Mouse (Mus musculus) lung, postnatal 25 days (tissue): ENCODE data around the gene Cpsf2.

Experiments used
- DNase-seq: peaks from one replicate; pipeline ENCODE4 v3.0.0; 2022; ENCODE audit warnings: low spot score

Cpsf2 gene

DNA sequence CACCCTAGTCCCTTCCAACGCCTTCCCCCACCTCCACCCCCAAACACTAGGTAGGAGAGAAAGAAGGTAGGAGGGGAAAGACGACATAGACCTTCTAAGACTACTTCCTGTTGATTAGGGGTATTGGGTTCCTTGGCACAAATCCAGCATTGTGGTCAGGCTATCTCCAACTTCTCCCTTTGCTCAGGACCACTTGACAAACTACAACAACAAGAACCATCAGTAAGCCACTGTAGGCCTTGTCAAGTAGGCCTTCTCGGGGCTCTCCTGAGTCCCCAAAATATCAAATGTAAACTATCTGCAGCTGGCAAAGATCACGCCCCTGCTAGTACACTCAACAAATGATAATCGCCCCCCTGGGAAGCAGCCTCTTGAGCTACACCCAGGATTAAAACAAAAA is 4.5 kb downstream of the Cpsf2 start:
- peak; percentile 12 for DNase-seq

DNA sequence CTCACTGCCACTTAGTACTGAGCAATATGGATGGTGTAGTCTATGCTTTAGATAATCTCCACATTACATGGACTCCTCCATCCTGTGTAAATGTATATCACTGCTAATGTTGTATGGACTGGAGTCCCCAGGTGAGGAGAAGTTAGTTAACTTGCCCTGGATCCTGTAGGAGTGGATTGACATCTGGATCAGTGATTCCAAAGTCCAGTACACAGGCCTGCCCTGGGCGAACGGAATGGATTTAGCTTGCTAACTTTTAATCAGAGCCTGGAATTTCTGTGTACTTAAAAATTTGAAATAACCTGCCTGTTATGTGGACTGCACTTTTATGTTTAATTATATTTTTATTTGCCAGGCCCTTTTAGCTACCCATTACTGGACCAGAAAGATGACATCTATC is 5.8 kb downstream of the Cpsf2 start:
- DNase-seq, result no peak

DNA sequence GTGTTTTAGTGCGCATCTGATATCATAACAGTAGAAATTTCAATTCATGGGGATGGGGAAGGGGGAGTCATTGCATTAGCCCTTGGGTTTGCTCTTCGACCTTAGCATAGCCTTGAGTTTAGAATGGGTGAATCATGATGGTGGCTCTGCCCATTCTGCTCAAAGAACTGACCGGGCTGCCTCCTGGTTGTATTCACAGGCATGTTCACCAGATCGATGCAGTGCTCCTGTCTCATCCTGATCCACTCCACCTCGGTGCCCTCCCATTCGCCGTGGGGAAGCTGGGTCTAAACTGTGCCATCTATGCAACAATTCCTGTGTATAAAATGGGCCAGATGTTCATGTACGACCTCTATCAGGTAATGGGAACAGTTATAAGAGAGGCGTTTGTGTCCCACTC is 7.2 kb downstream of the Cpsf2 start:
- DNase-seq, result no peak

DNA sequence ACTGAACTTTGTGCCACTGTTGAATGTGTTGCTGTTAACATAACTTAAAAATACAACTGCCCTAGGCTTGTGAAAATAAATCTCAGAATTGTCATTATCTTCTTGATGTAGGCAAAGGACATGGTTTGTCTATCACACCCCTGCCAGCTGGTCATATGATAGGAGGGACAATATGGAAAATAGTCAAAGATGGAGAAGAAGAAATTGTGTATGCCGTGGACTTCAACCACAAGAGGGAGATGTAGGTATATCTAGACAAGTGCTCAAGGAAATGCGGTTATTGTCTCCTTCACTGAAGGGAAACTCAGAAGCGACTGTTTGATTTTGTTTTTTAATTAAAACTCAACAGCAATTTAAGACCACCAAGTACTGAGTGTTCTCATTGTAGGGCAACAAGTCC is 9.3 kb downstream of the Cpsf2 start:
- peak; percentile 30 for DNase-seq

DNA sequence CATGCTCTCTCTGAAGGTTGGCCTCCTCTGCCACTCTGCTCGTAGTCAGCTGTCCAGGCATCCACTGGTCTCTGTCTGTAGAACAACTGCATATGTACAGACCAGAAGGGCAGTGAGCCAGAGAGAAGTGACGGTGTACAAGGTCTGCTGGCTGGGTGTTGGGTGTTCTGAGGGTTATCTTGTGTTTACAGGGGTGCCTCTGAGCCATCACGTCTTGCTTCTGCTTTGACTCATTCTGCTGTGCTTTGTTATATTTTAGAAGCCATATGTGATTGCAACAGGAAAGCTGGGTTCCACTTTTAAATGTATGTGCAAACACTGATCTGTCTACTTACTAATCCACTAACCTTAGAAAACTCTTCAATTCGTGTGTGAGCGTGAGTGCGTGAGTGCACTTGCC is 11.9 kb downstream of the Cpsf2 start:
- DNase-seq, result no peak

DNA sequence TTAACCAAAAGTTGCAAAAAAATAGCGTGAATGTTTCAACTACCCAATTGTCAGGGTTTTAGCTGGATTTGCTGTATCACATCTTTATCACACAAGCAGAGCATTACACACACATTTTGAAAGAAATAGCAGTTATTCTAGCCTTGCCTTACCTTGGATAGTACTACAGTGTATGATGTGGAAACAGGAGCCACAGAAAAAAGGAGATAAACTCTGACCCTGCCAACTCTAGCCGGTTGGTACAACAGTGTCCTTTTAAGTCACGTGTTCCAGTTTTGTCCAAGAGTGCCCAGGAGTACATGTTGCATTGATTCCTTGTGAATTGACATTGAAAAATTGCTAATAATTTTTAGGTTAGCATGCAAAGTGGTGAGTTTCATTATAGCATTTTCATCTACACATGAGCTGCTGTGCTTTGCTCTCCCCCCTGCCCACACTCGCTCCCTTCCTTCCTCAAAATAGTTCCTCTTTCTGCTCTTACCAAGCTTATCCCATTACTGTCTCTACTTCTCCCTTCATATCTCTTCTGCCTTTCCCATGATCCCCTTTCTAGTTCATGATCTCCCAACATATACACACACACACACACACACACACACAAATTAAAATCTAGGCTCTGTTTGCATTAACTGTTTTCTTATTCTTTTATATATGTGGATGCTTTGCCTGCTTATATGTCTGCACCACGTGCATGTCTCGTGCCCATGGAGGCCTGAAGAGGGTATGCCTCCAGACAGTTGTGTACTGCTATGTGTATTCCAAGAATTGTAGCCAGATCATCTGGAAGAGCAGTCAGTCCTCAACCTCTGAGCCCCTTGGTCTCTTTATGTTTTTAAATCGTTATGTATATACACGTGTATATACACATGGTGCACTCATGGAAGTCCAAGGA is 19.0 kb downstream of the Cpsf2 start:
- DNase-seq, result no peak

DNA sequence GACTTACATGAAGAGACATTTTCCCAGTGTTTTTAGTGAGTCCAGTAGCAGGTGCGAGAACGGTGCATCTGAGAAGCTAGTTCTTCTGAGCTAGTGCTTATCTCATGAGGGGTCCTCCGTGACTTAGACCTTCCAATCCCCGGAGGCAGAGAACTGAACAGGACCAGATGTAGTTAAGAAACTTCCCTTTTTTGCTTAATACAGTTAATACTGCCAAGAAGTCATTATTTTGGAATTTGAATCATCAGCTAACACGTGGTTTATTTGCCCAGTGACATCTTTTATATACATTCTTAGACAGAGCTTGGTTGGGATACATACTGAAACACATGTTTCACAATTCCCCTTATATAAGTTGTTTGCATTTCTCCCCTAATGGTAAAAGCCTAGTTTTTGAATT is 23.1 kb downstream of the Cpsf2 start:
- no peak for DNase-seq

DNA sequence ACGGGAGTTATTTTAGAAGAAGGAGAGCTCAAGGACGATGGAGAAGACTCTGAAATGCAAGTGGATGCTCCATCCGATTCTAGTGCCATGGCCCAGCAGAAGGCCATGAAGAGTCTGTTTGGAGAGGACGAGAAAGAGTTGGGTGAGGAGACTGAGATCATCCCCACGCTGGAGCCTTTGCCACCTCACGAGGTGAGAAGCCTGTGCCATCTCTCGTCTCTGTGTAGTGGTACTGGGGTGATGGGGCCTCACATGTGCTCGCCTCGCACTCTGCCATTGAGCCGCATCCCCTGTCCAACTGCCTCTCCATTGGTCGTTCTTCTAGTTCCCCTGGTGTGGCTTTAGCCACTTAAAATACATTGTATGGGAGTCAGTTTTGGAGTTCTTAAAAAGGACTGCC is 25.0 kb downstream of the Cpsf2 start:
- no peak for DNase-seq

DNA sequence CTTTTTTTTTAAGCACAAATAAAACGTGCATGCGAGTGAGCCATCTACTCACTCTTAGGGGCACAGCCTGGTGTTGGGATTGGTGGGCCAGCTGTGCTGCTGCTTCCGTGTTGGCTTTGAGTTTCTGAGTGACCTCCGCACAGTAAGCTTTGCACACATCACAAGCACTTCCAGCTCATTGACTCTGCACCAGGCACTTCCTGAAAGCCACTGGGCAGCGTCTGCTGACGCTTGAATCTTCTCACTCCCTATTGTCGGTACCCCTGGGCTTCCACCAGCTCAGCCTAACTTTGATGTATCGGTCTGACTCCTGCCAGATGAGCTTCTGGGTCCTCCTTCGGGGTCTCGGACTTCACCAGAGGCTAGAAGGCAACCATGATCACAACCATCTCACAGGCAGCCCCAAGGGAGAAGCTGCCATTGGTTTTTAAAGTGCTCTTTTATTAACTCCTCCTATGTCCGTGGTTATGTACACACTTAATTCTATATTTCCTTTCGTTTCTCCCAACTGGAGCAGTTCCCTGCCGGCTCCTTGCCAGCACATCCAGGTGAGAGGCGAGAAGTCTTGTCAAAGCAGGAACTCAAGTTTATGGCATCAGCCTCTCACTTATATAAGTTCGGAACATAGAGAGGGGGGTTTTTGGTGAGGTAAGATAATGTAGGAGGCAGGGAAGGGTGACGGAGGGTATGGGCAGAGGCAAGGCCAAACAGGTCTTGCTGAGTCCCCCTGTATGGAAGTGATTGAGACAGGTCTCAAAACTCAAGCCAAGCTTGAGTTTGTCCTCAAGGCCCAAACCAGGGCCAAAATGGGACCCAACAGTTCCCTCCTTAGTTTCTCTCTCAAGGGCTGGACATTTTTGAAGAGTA is 32.6 kb downstream of the Cpsf2 start:
- peak; percentile 4 for DNase-seq

DNA sequence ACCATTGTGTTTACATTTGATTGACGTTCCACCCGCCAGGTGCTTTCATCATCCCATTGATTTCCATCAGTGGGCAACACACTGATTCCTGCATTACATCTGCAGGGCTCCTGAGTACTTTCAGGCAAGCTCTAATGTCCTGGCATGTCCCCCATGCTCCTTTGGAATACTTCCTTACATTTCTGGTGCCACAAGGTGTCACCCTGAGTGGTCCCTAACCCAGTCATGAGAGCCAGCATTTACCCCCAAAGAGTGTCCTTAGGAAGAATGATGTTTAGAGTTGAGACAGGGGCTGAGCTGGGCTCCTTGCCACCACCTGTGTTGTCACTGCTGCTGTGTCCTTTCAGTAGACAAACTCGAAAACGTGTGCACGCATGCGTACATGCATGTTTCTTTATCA is 33.8 kb downstream of the Cpsf2 start:
- DNase-seq, result peak; percentile 3

DNA sequence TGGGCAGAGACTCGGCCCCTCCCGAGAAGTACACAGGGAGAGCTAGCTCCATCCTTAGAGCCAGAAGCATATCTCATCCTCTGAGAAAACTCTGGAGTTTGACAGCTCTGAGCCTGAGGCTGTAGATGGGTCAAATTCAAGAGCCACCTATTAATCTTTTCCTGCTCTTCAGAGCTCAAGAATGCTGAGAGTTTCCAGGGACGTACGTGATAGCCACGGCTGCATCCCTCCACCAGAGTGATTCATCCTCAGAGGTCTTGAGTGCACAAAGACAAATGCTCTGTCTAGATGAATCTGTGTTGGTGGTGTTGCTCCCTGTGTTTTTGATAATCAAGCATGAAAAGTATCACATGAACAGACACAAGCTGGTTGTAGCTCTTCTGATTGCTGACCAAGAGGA is 38.6 kb downstream of the Cpsf2 start:
- no peak for DNase-seq

DNA sequence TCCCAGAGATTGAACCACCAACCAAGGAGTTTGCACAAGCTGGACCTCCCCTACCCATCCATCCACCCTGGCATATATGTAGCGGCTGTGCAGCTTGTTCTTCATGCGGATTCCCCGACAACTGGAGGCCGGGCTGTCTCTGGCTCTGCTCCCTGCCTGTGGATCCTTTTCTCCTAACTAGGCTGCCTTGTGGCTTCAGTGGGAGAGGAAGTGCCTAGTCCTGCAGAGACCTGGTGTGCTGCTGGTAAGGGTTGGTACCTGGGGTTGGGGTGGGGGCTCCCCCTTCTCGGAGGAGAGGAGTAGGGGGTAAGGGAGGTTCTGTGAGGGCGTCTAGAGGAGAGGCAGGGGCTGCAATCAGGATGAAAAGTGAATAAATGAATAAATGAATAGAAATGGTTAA is 39.3 kb downstream of the Cpsf2 start:
- DNase-seq, result no peak

DNA sequence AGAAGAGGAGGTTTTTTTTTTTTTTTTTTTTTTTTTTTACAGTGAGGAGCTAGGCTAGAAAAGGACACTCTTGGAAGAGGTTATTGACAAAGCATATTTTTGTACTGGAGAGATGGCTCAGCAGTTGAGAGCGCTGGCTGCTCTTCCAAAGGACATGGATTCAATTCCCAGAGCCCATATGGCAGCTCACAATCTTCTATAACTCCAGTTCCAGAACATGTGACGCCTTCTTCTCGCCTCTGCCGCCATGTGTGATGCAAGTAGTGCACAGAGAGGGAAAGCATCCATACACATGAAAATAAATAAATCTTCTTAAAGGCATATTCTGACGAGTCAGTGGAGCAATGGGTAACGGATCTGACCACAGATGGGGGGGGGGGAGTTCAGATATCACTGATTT is 46.1 kb downstream of the Cpsf2 start:
- no peak for DNase-seq

DNA sequence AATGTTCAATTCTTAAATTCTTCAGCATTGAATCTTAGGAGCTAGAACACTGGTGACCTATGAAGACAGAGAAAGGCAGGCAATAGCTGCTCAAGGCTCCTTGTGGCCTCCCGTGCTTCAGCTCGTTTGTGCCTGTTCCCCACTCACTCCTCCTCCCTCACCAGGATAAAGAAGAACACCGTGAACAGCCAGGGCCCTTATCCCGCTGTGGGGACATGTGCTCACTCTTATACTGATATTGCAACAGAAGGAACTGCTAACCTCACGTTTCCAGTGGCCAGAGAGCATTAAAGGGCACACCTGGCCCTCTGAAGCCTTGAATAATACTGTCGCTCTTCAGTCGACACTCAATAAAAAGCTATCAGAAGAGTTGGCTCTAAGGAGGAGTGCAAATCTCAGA is 53.4 kb downstream of the Cpsf2 start:
- peak; percentile 48 for DNase-seq

DNA sequence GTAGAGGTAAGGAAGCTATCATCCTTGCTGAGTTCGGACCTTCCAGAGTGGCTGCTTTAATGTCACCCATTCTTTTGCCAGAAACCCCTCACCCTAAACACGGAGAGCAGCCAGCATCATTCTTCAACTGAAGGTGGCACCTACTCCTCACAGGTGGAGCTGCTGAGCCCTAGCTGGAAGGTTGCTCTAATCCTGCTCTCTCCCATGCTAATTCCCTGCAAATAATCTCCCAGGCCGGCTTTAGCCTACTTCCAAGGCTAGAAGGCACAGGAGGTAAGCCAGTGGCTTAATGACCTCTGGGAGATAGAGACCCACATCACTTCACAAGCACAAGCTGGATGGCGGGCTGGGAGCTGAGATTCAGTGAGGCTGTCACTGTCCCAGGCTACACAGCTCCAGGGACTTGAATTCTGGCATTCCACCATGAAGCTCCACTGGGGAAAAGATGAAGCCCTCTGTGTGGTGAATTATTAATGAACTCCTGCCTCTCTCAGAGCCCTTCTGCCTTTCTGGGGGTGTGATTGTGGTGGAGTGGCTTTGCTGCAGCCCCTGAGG is 54.2 kb downstream of the Cpsf2 start:
- DNase-seq, result no peak

DNA sequence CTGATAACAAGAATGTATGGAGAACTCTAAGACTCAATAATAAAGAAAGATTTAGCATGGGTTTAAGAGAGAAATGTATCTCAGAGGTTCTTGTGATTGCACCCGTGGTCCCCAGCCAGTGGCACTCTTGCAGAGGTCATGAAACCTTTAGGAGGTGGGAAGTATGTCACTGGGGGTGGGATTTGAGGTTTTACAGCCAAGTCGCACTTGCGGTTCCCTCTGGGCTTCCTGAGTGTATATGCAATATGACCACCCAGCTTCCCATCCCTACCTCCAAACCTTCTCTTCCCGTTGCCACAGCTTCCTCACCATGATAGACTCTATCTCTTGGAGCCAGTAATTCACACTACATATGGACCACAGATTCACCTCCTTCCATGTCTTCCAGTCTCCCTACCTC is 59.1 kb downstream of the Cpsf2 start:
- DNase-seq, result no peak

DNA sequence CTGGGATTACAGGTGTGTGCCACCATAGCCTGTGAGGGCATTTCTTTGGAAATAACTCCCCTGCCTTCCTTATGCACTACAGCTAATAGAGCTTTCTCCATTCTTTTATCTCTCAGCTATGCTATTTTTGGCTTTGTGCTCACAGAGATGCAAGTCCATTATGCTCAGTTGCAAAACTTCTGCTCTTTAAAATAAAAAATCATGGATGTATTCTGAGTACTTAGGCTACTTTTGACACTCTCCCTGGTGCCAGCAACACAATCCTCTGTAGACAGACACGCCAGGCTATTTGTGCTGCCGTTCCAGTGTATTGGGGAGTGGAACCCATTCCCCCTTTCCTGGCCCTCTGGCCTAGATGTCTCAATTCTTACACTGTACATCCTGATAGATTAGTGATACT is 64.1 kb downstream of the Cpsf2 start:
- DNase-seq, result no peak

DNA sequence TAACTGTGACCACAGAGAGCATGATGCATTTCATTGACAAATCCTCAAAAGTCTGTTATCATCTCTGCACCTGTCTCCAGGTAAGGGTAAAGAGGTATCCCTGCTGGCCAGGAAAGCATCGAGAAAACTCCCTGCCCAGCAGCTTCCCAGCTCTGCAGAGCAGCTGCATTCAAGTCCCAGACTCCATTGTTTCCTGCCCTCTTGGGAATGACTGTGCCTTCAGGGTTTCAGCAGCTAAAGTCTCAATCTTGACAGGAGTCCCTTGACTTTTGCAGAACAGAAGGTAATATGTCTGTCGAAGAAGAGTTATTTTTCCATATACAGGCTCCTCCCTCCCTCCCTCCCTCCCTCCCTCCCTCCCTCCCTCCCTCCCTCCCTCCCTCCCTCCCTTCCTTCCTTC is 65.9 kb downstream of the Cpsf2 start:
- DNase-seq, result no peak

DNA sequence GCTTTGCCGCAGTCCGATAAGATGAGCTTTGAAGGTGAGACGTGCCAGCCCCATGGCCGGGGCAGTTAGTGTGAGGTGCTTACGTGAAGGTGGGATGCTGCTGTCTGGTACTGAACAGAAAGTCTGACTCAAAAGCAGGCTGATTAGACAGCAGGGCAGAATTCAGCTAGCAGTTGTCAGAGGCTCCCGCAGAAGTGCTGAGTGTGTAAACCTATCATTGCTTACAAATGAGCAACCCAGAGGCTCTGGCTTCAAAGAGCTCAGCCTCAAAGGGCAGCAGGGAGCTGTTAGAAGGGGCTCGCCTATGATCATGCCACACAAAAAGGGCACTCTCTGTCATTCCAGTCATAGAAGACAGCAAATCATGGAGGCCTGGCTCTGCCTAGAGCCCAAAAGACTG is 66.5 kb downstream of the Cpsf2 start:
- no peak for DNase-seq

DNA sequence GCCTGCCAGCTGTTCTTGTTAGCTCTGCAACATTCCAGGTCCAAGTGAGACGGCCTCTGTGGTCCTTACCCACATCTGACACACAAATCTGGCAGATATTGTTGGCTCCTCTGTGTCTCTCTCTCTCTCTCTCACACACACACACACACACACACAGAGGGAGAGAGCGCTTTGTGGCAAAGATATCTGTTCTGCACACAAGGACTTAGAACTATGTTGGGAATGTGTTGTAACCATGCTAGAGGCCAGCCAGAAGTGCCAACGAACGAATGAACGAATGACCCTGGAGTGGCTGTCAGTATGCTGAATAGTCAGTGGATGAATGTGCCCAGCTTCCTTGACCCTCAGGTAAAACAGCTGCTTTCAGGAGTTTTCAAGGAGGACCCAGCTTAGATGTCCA is 68.1 kb downstream of the Cpsf2 start:
- peak; percentile 36 for DNase-seq

DNA sequence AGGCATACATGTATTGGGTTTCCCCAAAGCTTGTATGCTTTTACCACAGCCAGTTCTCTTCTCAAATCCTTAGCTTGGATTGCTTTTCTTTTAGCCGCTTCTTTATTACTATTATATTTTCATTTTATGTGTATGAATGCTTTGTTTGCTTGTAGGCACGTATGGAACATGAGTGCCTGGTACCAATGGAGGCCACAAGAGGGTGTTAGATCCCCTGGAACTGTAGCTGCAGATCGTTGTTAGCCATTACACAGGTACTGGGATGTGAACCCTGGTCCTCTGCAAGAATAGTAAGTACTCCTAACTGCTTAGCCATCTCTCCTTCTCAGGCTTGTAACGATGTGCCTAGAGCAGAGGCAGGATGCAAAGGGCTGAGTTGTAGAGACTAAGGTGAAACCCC is 78.4 kb downstream of the Cpsf2 start:
- no peak for DNase-seq

DNA sequence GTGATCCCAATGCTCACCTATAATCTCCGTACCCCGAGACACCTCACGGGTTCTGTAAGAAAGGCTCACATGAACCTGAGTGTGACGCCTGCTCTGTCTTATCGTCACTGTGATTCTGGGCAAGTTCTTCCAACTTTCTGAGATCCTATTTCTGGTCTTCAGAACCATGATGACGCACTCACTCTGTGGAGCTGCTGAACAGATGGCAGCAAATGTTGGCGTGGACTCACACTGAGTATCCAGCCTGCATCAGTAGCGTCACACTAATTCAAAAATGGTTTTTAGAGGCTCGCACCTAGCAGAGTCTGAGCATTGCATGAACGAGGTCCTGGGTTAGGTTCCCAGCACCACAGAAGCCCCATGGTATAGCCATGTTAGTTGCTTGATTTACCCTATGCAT is 80.0 kb downstream of the Cpsf2 start:
- DNase-seq, result no peak
